Mouse (Mus musculus): Measurements from ENCODE around the gene Kbtbd13.

- no peak for TF ChIP-seq ZKSCAN1 (IDR thresholded peaks at IDR 0.05; ENCODE audit: low read depth, low read length)
- no peak for TF ChIP-seq ZNF384 (IDR thresholded peaks at IDR 0.05; ENCODE audit: low read depth, low read length)
- no peak for TF ChIP-seq CTCF (IDR thresholded peaks at IDR 0.05 in 2 of 3, conservative IDR thresholded peaks at IDR 0.05 in 1 of 3; ENCODE audit: control insufficient read depth in 1 of 3, insufficient read depth in 1 of 3, low read depth in 2 of 3, low read length in 3 of 3, poor library complexity in 1 of 3, severe bottlenecking in 1 of 3)
- TF ChIP-seq POLR2AphosphoS2 (IDR thresholded peaks at IDR 0.05; ENCODE audit: low read length), result no peak
- TF ChIP-seq NELFE (IDR thresholded peaks at IDR 0.05; ENCODE audit: low read depth, low read length), result no peak
- no peak for TF ChIP-seq KAT2A (conservative IDR thresholded peaks at IDR 0.05; ENCODE audit: low read depth, low read length)
Observed at GRCm38 (mm10) chr9:65393606-65394005, 2.2 kb upstream of the Kbtbd13 start.

All from MEL (cell line).